Mouse (Mus musculus): ENCODE data around the gene Tnn.

Gene Tnn

GRCm38 (mm10) chr1:160153480-160153879, at the start of gene Tnn:
Tnn (minus strand) TSS chr1:160153580.
- no peak for ATAC-seq (ENCODE audit: insufficient number of reproducible peaks, low FRiP score, low TSS enrichment)

DNA sequence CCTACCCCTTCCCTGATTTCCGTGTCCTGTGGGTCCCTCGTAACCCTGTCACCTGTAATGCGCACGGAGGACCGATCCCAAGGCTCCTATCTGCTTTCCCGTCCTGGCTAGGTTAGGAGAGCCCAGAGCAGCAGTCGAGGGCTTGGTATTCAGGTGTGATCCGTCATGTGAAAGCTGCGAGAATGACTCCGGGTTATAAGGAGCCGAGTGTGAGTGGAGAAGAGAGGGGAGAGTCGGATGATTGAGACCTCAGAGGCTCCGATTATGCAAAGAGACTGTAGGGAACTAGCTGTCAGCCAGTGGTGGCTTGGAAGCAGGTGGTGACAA, 41.9 kb upstream of the Tnn start:
- ATAC-seq (ENCODE audit: insufficient number of reproducible peaks, low FRiP score, low TSS enrichment): no peak

DNA sequence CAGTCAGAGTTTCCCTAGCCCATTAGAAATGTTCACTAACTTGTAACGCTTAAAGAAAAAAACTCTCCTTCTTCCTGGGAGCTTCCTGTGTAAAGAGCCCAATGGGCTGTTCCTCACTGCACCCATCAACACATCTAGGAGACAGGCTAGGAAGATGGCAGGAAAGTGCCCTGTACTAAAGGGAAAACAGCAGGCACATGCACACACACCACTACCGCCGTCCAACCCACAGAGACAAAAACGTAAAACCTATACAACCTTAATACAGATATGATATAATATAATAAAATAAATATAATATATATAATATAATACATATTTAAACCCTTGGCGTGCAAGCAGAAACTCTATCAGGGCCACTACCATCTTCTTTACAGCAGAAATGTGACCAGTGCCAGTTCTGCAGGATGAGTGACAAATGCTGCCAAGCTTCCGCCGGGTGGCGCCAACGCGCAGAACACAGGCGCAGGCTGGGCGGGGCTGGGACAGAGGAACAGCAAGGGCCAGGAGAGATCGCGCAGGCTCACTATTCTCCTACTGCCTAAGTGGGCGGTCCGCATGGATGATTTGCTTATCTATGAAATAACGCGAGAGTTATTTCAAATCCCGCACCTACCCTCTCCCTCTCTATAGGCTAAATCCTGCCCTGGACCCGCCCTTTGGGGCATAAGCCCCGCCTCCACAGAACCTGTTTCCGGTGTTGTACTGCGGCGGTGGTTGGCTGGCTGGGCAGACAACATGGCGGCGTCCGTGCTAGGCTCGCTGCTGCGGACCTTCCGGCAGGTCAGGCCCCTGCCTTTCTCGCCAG, 41.4 kb upstream of the Tnn start, which contains the start of gene Mrps14:
TSS of gene Mrps14 (plus strand) at position 687 of the 808 bp plus-strand sequence.
- ATAC-seq (ENCODE audit: insufficient number of reproducible peaks, low FRiP score, low TSS enrichment): peak; percentile 99

- peak; percentile 70 for ATAC-seq (ENCODE audit: insufficient number of reproducible peaks, low FRiP score, low TSS enrichment)
These were observed 31.1 kb upstream of the Tnn start for GRCm38 (mm10) chr1:160184506-160184905.

- ATAC-seq (ENCODE audit: insufficient number of reproducible peaks, low FRiP score, low TSS enrichment): no peak
These were observed 27.8 kb upstream of the Tnn start for GRCm38 (mm10) chr1:160181216-160181615.

GRCm38 (mm10) chr1:160176903-160177302, 23.5 kb upstream of the Tnn start:
- no peak for ATAC-seq (ENCODE audit: insufficient number of reproducible peaks, low FRiP score, low TSS enrichment)

GRCm38 (mm10) chr1:160166600-160166999, 13.2 kb upstream of the Tnn start:
- no peak for ATAC-seq (ENCODE audit: insufficient number of reproducible peaks, low FRiP score, low TSS enrichment)

DNA sequence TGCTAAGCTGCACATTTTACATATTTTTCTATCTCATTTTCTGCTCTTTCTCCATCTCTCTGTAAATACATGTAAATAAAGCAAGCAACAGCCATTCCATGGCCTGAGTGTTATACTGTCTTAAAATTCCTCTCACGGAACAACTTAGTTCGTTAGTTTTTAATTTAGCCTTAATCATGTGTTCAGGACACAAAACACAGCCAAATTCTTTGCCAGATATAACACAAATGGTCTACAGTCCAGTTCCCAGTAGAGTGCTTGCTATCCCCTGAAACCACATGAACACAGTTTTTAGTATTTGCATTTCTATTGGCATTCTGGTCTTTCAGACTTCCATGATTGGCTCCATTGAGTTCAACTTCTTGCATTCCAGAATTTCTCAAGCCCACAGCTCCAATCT, 4.8 kb upstream of the Tnn start:
- no peak for ATAC-seq (ENCODE audit: insufficient number of reproducible peaks, low FRiP score, low TSS enrichment)

DNA sequence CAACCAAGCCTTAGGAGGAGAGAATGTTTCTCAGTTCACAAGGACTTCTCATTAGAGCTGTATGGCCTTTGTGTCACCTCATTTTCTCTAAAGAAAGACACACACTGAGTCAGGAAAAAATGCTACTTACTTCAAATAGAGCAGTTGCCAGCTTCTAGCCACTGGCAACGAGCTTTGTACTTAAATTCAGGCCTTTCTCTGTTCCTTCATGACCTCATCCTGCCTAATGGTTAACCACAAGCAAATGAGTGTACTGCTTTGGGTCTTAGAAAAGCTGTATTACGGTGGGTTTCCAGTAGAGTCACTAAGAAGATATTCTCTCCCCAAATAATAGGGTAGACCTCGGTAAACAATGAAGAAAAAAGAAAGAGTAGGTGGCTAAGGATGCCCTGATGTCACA, 2.7 kb downstream of the Tnn start:
- no peak for ATAC-seq (ENCODE audit: insufficient number of reproducible peaks, low FRiP score, low TSS enrichment)

DNA sequence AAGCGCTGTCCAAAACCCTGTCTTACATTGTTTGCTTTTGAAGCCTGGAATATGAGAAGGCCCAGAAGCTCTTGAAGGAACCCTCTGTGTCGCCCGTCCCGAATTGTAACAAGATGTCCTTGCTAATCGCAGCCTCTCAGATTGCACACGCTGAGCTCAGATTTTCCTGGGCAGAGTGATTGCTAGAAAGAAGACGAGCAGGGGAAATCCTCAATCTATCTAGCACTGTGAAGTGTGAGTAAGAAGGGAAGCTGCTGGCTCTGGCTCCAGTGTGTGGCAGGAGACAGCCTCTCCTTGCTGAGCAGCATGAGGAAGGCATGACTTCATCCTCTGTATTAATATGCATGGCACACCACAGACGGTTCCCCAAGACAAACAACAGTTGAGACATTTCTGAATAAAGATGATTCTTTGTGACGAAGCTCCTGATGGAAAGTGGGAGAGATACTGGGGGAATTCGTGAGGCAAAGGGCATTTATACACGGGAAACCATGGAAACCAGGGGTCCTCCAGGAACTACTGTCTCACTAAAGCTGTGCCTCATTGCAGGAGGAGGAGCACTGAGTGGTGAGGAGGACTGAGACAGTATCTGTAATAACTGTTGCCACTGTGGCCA, 4.0 kb downstream of the Tnn start:
- ATAC-seq (ENCODE audit: insufficient number of reproducible peaks, low FRiP score, low TSS enrichment): no peak

- ATAC-seq (ENCODE audit: insufficient number of reproducible peaks, low FRiP score, low TSS enrichment): no peak
These were observed 6.1 kb downstream of the Tnn start for GRCm38 (mm10) chr1:160147274-160147673.

GRCm38 (mm10) chr1:160145606-160146005, 7.8 kb downstream of the Tnn start:
- no peak for ATAC-seq (ENCODE audit: insufficient number of reproducible peaks, low FRiP score, low TSS enrichment)

- ATAC-seq (ENCODE audit: insufficient number of reproducible peaks, low FRiP score, low TSS enrichment): no peak
These were observed 9.0 kb downstream of the Tnn start for GRCm38 (mm10) chr1:160144343-160144742.

DNA sequence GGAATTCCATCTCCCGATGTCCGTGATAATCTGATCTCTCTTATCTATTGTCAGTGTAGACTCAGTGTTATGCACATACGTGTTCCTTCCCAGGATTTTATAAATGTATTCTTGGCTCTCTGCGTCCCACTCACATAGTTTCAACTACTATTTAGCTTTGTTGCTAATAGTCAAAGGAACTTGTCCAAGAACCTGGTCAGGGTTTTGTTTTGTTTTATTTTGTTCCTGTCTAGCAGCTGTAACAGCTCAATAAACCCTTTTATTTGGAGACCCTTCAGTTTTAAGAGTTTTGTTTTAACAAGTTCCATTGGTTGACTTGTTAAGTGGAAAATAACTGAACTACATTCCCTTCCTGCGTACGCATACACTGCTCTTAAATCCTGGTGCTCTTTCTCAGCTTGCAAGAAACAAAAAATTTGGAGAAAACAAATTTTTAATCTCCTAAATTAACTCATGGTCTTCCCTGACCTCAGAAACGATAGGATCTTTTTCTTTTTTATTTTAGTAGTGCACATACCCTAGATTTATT, 17.0 kb downstream of the Tnn start:
- ATAC-seq (ENCODE audit: insufficient number of reproducible peaks, low FRiP score, low TSS enrichment): no peak

- no peak for ATAC-seq (ENCODE audit: insufficient number of reproducible peaks, low FRiP score, low TSS enrichment)
These were observed 19.8 kb downstream of the Tnn start for GRCm38 (mm10) chr1:160133464-160134079.

DNA sequence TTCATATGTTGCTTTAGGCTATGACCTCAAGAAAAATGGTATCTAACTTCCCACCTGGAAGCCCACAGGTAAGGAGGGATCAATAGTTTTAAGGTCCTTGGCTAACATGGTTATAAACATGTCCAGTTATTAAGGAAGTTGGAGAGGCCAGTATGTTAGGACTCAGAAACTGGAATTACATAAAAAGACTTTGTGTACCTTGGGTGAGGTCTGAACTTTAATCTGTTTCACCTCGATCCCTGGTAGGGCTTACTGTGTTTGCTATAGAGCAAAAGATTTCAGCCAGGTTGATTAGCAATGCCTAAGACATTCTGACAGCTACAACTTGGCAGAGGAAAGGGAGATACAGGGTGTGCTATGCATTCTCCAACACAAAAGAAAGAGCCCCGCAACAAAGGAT, 29.4 kb downstream of the Tnn start:
- ATAC-seq (ENCODE audit: insufficient number of reproducible peaks, low FRiP score, low TSS enrichment): no peak

DNA sequence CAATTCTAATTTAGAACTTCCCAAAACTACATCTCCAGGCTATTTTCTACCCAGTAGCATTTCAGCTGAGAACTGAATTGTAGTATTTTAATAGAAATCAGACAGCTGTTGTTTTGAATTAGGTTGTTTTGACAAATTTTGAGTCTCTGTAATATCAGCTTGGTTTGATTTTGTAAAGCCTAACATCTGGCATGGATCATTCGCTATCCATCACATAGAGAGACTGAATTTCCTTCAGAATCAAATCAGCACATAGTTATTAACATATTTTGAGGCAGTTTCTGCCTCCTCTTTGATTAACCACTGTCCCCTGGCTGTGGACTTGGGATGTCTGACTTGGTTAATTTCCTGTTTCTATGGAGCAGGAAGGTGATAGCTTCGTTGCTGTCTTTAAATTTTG, 44.8 kb downstream of the Tnn start:
- ATAC-seq (ENCODE audit: insufficient number of reproducible peaks, low FRiP score, low TSS enrichment): no peak

- ATAC-seq (ENCODE audit: insufficient number of reproducible peaks, low FRiP score, low TSS enrichment): no peak
These were observed 48.0 kb downstream of the Tnn start for GRCm38 (mm10) chr1:160105426-160105825.

DNA sequence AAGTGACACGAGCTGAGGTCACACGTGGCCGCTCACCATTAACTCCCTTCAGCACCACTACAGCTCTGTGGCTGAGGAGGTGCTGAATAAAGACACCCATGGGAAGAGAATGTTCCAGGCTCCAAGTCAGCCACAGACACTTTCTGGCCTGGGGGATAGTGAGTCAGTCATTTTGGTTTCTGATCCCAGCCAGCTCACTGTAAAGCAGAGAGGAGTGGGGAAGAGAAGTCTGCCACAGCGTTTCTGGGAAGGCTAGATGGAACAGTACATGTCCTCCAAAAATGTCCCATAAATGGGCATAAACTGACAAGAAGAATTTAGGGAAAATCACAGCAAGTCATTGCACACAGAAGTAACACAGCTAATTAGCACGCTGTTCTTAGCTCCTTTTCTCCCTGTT, 52.4 kb downstream of the Tnn start:
- no peak for ATAC-seq (ENCODE audit: insufficient number of reproducible peaks, low FRiP score, low TSS enrichment)

- ATAC-seq (ENCODE audit: insufficient number of reproducible peaks, low FRiP score, low TSS enrichment): no peak
These were observed 53.6 kb downstream of the Tnn start for GRCm38 (mm10) chr1:160099659-160100302.

DNA sequence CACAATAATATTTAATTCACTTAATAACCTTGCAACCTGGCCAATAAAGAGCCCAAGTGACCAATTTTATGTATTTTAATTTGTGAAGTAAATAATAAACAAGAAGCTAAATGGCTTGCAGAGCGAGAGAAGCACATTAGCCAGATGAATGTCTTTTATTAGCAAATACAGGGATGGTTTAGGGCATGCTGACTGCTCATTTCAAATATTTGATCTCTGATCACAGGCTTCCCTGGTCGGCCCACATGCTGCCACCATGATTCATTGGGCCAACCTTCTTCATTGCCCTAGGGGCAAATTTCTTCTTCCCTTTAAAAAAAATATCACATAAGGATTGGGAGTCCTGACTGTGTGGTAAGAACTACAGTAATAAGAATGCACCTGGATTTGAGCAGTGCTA, 66.7 kb downstream of the Tnn start:
- no peak for ATAC-seq (ENCODE audit: insufficient number of reproducible peaks, low FRiP score, low TSS enrichment)

Data from cerebellum, adult (tissue).